ENCODE assay signal across 9 mouse cellular contexts in genomic region chr5:31093151-31094041, GRCm38 (mm10). TPM values are rescaled to one million over a fixed set of nuclear protein-coding genes. Genes with fewer than 3 reads are reported as not detected.
DNase-seq lines count a peak whose midpoint lies in the region; ATAC-seq lines count a peak whose summit lies in the region.
"Had no signal": no experiment of that assay in that cellular context is flagged by ENCODE, and none has a peak within 500 bp of the region (broad histone marks: within the 10 kb centered on the region; RNA-seq: fewer than 3 reads in every experiment).

No protein-coding gene starts in this region.

- 0 out of 2 replicates have a peak overlapping the region, but pooled peaks have one; percentile 11 for H3K27ac ChIP-seq in forebrain, embryonic 10.5 days
- H3K27ac ChIP-seq in intestine, embryonic 14.5 days (ENCODE audit: low read depth): no peak overlapping the region
- 0 out of 2 replicates have a peak overlapping the region, but pooled peaks have one; percentile 10 for H3K27ac ChIP-seq in midbrain, embryonic 12.5 days (replicated peaks)

- peak; percentile 50; the same call in 1 of the 2 replicates for ATAC-seq in intestine, embryonic 14.5 days (replicated peaks; ENCODE audit: low FRiP score, low TSS enrichment, low read depth)
- ATAC-seq in midbrain, embryonic 12.5 days (ENCODE audit: low FRiP score, low read depth): peak; percentile 62
- no peak for ATAC-seq in inflammation-experienced regulatory T-cells, adult 6 months

- H3K36me3 ChIP-seq in forebrain, embryonic 10.5 days (replicated peaks): no peaks in the 10 kb centered on the region
- H3K36me3 ChIP-seq in intestine, embryonic 14.5 days (ENCODE audit: control insufficient read depth, insufficient read depth, low read length): no peaks in the 10 kb centered on the region
- no peaks in the 10 kb centered on the region for H3K36me3 ChIP-seq in midbrain, embryonic 12.5 days

- intact Hi-C loops in left cerebral cortex, postnatal 36 days (cut with DNase I): no loop called here

- WGBS in forebrain, embryonic 10.5 days: under 1% methylated on average over 54 of the region's 54 CpGs
- WGBS in intestine, embryonic 14.5 days: under 1% methylated on average over 46 of the region's 54 CpGs
- under 1% methylated on average over 51 of the region's 54 CpGs for WGBS in midbrain, embryonic 12.5 days

- peak; percentile 45 for DNase-seq in ovary, postnatal 36 days (ENCODE audit: low spot score)
- no peak for DNase-seq in ovary, adult 18-20 months (ENCODE audit: low spot score)
- DNase-seq in forebrain, embryonic 10.5 days (ENCODE audit: extremely low spot score, low spot score): no peak
- DNase-seq in intestine, embryonic 14.5 days (ENCODE audit: low spot score): peak; percentile 74
- DNase-seq in left cerebral cortex, postnatal 36 days (ENCODE audit: low spot score in 2 of 2): peak; percentile 61 to 80
- DNase-seq in testis, postnatal 10 days (ENCODE audit: low spot score): peak; percentile 70

- H3K4me1 ChIP-seq in forebrain, embryonic 10.5 days: peaks cover 44% of the 10 kb centered on the region
- H3K4me1 ChIP-seq in intestine, embryonic 14.5 days (replicated peaks; ENCODE audit: control insufficient read depth, insufficient read depth, low read length): peaks cover 16% of the 10 kb centered on the region; the same call in 1 of the 2 replicates
- peaks cover 36% of the 10 kb centered on the region for H3K4me1 ChIP-seq in midbrain, embryonic 12.5 days

- no peak overlapping the region for H3K9ac ChIP-seq in intestine, embryonic 14.5 days (ENCODE audit: low read length)
- peak overlapping the region; percentile 68 for H3K9ac ChIP-seq in midbrain, embryonic 12.5 days (replicated peaks)

- peaks cover 100% of the 10 kb centered on the region for H3K27me3 ChIP-seq in forebrain, embryonic 10.5 days (ENCODE audit: poor library complexity, severe bottlenecking)
- peaks cover 97% of the 10 kb centered on the region for H3K27me3 ChIP-seq in intestine, embryonic 14.5 days (replicated peaks; ENCODE audit: control insufficient read depth, insufficient read depth, low read length)
- peaks cover 99% of the 10 kb centered on the region for H3K27me3 ChIP-seq in midbrain, embryonic 12.5 days

- H3K4me2 ChIP-seq in intestine, embryonic 14.5 days (ENCODE audit: low read length): peak overlapping the region; percentile 53
- peak overlapping the region; percentile 63 for H3K4me2 ChIP-seq in midbrain, embryonic 12.5 days (replicated peaks)

- H3K4me3 ChIP-seq in forebrain, embryonic 10.5 days: peak overlapping the region; percentile 52
- H3K4me3 ChIP-seq in intestine, embryonic 14.5 days (ENCODE audit: low read depth, low read length): peak overlapping the region; percentile 39
- peak overlapping the region; percentile 53 for H3K4me3 ChIP-seq in midbrain, embryonic 12.5 days

- H3K9me3 ChIP-seq in forebrain, embryonic 10.5 days: no peaks in the 10 kb centered on the region
- H3K9me3 ChIP-seq in intestine, embryonic 14.5 days (ENCODE audit: control insufficient read depth, low read length): no peaks in the 10 kb centered on the region
- no peaks in the 10 kb centered on the region for H3K9me3 ChIP-seq in midbrain, embryonic 12.5 days

RNA-seq across cellular contexts. Expression of gene Dnajc5g, which starts 12.7 kb away (rescaled TPM):
- not detected in 2 replicates for polyA plus RNA-seq in forebrain, embryonic 10.5 days (2016; fragmentation: Nextera tagmentation; extraction: Ambion mirVana)
- not detected in 2 replicates for polyA plus RNA-seq in intestine, embryonic 14.5 days (2014; fragmentation: Nextera tagmentation; extraction: Ambion mirVana)
- not detected for total RNA-seq in left cerebral cortex, postnatal 36 days (2021)
- not detected in 2 replicates for polyA plus RNA-seq in midbrain, embryonic 12.5 days (2016; fragmentation: Nextera tagmentation; extraction: Ambion mirVana)
- polyA plus RNA-seq in inflammation-experienced regulatory T-cells, adult 6 months (2017; shearing (Covaris generic)): not detected
- total RNA-seq: neutrophil, adult 5-6 weeks had no signal

RNA-seq across cellular contexts. Expression of gene Slc30a3, which starts 14.6 kb away (rescaled TPM):
- polyA plus RNA-seq in forebrain, embryonic 10.5 days (2016; fragmentation: Nextera tagmentation; extraction: Ambion mirVana): 0.32 and 0.39 TPM in 2 replicates
- polyA plus RNA-seq in intestine, embryonic 14.5 days (2014; fragmentation: Nextera tagmentation; extraction: Ambion mirVana): 0.20 and 0.23 TPM in 2 replicates
- 100 to 1,000 TPM; 155 to 159 TPM for total RNA-seq in left cerebral cortex, postnatal 36 days (2021)
- polyA plus RNA-seq in midbrain, embryonic 12.5 days (2016; fragmentation: Nextera tagmentation; extraction: Ambion mirVana): 10.7 and 11.2 TPM in 2 replicates
- under 1 TPM in 2 of 3 experiments, not detected in 1; 0.45 to 0.57 TPM for polyA plus RNA-seq in inflammation-experienced regulatory T-cells, adult 6 months (2017; shearing (Covaris generic))
- total RNA-seq: neutrophil, adult 5-6 weeks had no signal

RNA-seq across cellular contexts. Expression of gene Trim54, which starts 23.1 kb away (rescaled TPM):
- polyA plus RNA-seq in forebrain, embryonic 10.5 days (2016; fragmentation: Nextera tagmentation; extraction: Ambion mirVana): 0.11 TPM in 1 of 2 replicates, not detected in the other
- not detected in 2 replicates for polyA plus RNA-seq in intestine, embryonic 14.5 days (2014; fragmentation: Nextera tagmentation; extraction: Ambion mirVana)
- total RNA-seq in left cerebral cortex, postnatal 36 days (2021): 1 to 10 TPM; 1.4 to 2.8 TPM
- not detected in 2 replicates for polyA plus RNA-seq in midbrain, embryonic 12.5 days (2016; fragmentation: Nextera tagmentation; extraction: Ambion mirVana)
- not detected for polyA plus RNA-seq in inflammation-experienced regulatory T-cells, adult 6 months (2017; shearing (Covaris generic))
- total RNA-seq: neutrophil, adult 5-6 weeks had no signal

RNA-seq across cellular contexts. Expression of gene Cad, which starts 38.8 kb away (rescaled TPM):
- 76.4 and 79.3 TPM in 2 replicates for polyA plus RNA-seq in forebrain, embryonic 10.5 days (2016; fragmentation: Nextera tagmentation; extraction: Ambion mirVana)
- 31.2 and 32.4 TPM in 2 replicates for polyA plus RNA-seq in intestine, embryonic 14.5 days (2014; fragmentation: Nextera tagmentation; extraction: Ambion mirVana)
- total RNA-seq in left cerebral cortex, postnatal 36 days (2021): 10 to 100 TPM; 18.1 to 21.8 TPM
- 39.2 and 39.7 TPM in 2 replicates for polyA plus RNA-seq in midbrain, embryonic 12.5 days (2016; fragmentation: Nextera tagmentation; extraction: Ambion mirVana)
- 10 to 100 TPM in 1 of 3 experiments, 1 to 10 TPM in 2; 5.4 to 11.8 (median 7.8) TPM for polyA plus RNA-seq in inflammation-experienced regulatory T-cells, adult 6 months (2017; shearing (Covaris generic))

RNA-seq across cellular contexts. Expression of gene Slc5a6, which starts 44.7 kb away (rescaled TPM):
- 10.7 and 12.7 TPM in 2 replicates for polyA plus RNA-seq in forebrain, embryonic 10.5 days (2016; fragmentation: Nextera tagmentation; extraction: Ambion mirVana)
- polyA plus RNA-seq in intestine, embryonic 14.5 days (2014; fragmentation: Nextera tagmentation; extraction: Ambion mirVana): 12.2 and 12.3 TPM in 2 replicates
- total RNA-seq in left cerebral cortex, postnatal 36 days (2021): 10 to 100 TPM; 14.4 to 17.9 TPM
- 11.7 and 12.9 TPM in 2 replicates for polyA plus RNA-seq in midbrain, embryonic 12.5 days (2016; fragmentation: Nextera tagmentation; extraction: Ambion mirVana)
- 1 to 10 TPM; 4.9 to 7.0 (median 4.9) TPM for polyA plus RNA-seq in inflammation-experienced regulatory T-cells, adult 6 months (2017; shearing (Covaris generic))

Comparison
In these comparisons a context has a peak if more than half of its experiments do, and no peak if none do; other contexts are left out.
1. DNase-seq: peak in ovary, postnatal 36 days (single experiment), intestine, embryonic 14.5 days (single experiment), left cerebral cortex, postnatal 36 days (2 of 2) and testis, postnatal 10 days (single experiment); none in ovary, adult 18-20 months (single experiment) and forebrain, embryonic 10.5 days (single experiment).
2. Peak in every context shown above with its lines, with median percentiles within 50 percentile points of each other: H3K4me3 ChIP-seq.